Mouse (Mus musculus) CD4-positive, CD25-positive, alpha-beta regulatory T cell, adult 4 months (primary cell): ENCODE results near the gene Trub2. TPM values are rescaled to one million over a fixed set of nuclear protein-coding genes. Genes with fewer than 3 reads are reported as not detected.

Source experiments
- ATAC-seq: one replicate; pipeline ENCODE4 v1.8.0; 2017
- polyA plus RNA-seq, 2 experiments: library from polyadenylated mRNA; unstranded; fragments of 100-300 nt; shearing (Covaris generic); gene quantifications; one replicate each; pipeline ENCODE4 v1.2.1; 2017

Trub2 gene
- polyA plus RNA-seq, 2 experiments from 2014 or later, result 20.3 to 34.2 TPM

GRCm38 (mm10) chr2:29773323-29773722 is 15.0 kb downstream of the Trub2 start:
- ATAC-seq, result no peak

- ATAC-seq, result no peak
These were observed 16.5 kb downstream of the Trub2 start for GRCm38 (mm10) chr2:29771611-29772461.

- ATAC-seq, result no peak
These were observed 18.1 kb downstream of the Trub2 start for GRCm38 (mm10) chr2:29770162-29770561.

GRCm38 (mm10) chr2:29768901-29769300 is 19.4 kb downstream of the Trub2 start:
- ATAC-seq, result no peak

- ATAC-seq, result no peak
These were observed 20.2 kb downstream of the Trub2 start for GRCm38 (mm10) chr2:29767976-29768709.

GRCm38 (mm10) chr2:29764831-29765230 is 23.5 kb downstream of the Trub2 start:
- peak; percentile 37 for ATAC-seq

GRCm38 (mm10) chr2:29755693-29756092 is 32.6 kb downstream of the Trub2 start:
- no peak for ATAC-seq

- no peak for ATAC-seq
These were observed 35.9 kb downstream of the Trub2 start for GRCm38 (mm10) chr2:29752397-29752796.

- no peak for ATAC-seq
These were observed 36.8 kb downstream of the Trub2 start, which contains the start of gene Gm13420 for GRCm38 (mm10) chr2:29751497-29751896. Gene Gm13420 (minus strand): TSS chr2:29751685.

- no peak for ATAC-seq
These were observed 39.8 kb downstream of the Trub2 start for GRCm38 (mm10) chr2:29748499-29748898.

- no peak for ATAC-seq
These were observed 40.5 kb downstream of the Trub2 start for GRCm38 (mm10) chr2:29747852-29748251.

- no peak for ATAC-seq
These were observed 41.0 kb downstream of the Trub2 start for GRCm38 (mm10) chr2:29747188-29747782.

- ATAC-seq, result no peak
These were observed 44.0 kb downstream of the Trub2 start for GRCm38 (mm10) chr2:29744256-29744655.

- no peak for ATAC-seq
These were observed 47.1 kb downstream of the Trub2 start for GRCm38 (mm10) chr2:29741207-29741606.

GRCm38 (mm10) chr2:29739368-29739767 is 48.9 kb downstream of the Trub2 start:
- no peak for ATAC-seq

GRCm38 (mm10) chr2:29738799-29739198 is 49.5 kb downstream of the Trub2 start:
- no peak for ATAC-seq

GRCm38 (mm10) chr2:29737209-29737925 is 50.9 kb downstream of the Trub2 start:
- no peak for ATAC-seq

- ATAC-seq, result no peak
These were observed 52.6 kb downstream of the Trub2 start for GRCm38 (mm10) chr2:29735708-29736107.

- no peak for ATAC-seq
These were observed 55.0 kb downstream of the Trub2 start for GRCm38 (mm10) chr2:29733348-29733747.

GRCm38 (mm10) chr2:29732559-29732958 is 55.7 kb downstream of the Trub2 start:
- ATAC-seq, result no peak

- no peak for ATAC-seq
These were observed 56.8 kb downstream of the Trub2 start for GRCm38 (mm10) chr2:29731545-29731944.

GRCm38 (mm10) chr2:29729500-29729899 is 58.8 kb downstream of the Trub2 start:
- ATAC-seq, result no peak
